In the genomic region with DNA sequence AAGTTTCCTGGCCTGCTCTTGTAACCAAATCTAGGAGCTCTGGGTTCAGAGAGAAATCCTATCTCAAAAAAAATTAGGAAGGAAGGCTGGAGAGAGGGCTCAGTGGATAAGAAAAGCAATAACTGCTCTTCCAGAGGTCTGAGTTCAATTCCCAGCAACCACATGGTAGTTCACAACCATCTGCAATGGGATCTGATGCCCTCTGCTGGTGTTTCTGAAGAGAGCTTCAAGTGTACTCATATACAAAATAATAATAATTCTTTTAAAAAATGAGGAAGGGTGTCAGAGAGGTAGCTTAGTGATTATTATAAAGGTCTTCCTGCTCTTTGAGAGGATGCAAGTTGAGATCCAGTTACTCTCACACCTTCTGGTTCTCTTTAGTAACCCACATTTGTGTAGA, we compare ENCODE assay signal across 1 mouse cellular context.
TF ChIP-seq lines count a peak whose summit lies in the region.

No protein-coding gene starts in this region.

TF ChIP-seq in CH12.LX, 34 proteins besides CTCF, POLR2A, EP300 and RAD21:
- TF ChIP-seq MYC (IDR thresholded peaks at IDR 0.05; ENCODE audit: low read depth, low read length) (0 out of 2 replicates have a peak, but pooled peaks have one; percentile 58), CHD1 (IDR thresholded peaks at IDR 0.05; ENCODE audit: low read depth, low read length) (no peak), ZC3H11A (IDR thresholded peaks at IDR 0.05; ENCODE audit: low read depth, low read length) (no peak), SMC3 (IDR thresholded peaks at IDR 0.05; ENCODE audit: low read depth, low read length) (peak; percentile 26), ZMIZ1 (IDR thresholded peaks at IDR 0.05; ENCODE audit: low read depth, low read length) (0 out of 2 replicates have a peak, but pooled peaks have one; percentile 41), UBTF (IDR thresholded peaks at IDR 0.05; ENCODE audit: low read depth, low read length) (no peak), ZKSCAN1 (IDR thresholded peaks at IDR 0.05; ENCODE audit: borderline replicate concordance, low read depth, low read length) (no peak)
TF ChIP-seq in CH12.LX: peak in this region for 3.
